Mouse (Mus musculus): Measurements from ENCODE around the gene Ces1e. TPM values are rescaled to one million over a fixed set of nuclear protein-coding genes. Genes with fewer than 3 reads are reported as not detected.

Gene Ces1e
- total and polyA plus RNA-seq, 2 experiments from 2014 or later = not detected

DNA sequence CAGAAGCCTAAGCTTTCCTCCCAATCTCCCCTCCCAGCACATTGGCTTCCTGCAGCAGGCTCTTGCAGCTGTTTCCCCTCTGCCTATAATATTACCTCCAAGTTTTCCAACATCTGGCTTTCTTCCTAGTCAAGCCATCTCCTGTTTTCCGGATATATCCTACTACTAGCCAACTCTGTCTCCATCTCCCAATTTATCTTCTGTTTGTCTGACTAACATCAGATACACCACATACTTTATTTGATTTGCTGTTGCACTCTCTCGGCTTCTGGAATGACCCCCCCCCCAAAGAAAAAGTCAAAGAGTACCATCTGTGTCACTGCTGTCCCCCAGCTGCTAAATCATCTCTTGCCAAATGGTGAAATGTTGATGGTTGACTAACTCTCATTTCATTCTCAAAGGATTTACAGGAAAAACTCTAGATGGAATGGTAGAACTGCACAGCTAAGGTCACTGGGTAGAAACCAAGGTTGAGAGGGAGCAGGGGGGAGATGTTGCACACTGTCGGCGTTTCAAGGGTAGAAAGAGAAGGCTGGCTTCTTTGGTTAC lies 48.8 kb downstream of the Ces1e start:
- TF ChIP-seq CTCF (IDR thresholded peaks at IDR 0.05; ENCODE audit: low read depth) = no peak
- DNase-seq (no peak), ATAC-seq (no peak)
- no peaks in the 10 kb centered on the region for H3K9me3 ChIP-seq (ENCODE audit: low read length)
- H3K4me1 ChIP-seq (ENCODE audit: insufficient read depth) = no peaks in the 10 kb centered on the region
- no peak overlapping the region for H3K4me2 ChIP-seq (ENCODE audit: low read depth)
- H3K27ac ChIP-seq (ENCODE audit: low read depth, low read length) = no peak overlapping the region
- H3K4me3 ChIP-seq (ENCODE audit: low read depth, low read length) = no peak overlapping the region
- no peaks in the 10 kb centered on the region for H3K36me3 ChIP-seq (ENCODE audit: insufficient read depth)
- WGBS = 94% methylated on average over 4 of the region's 4 CpGs
- H3K27me3 ChIP-seq (ENCODE audit: insufficient read depth, low read length) = no peaks in the 10 kb centered on the region
- no peak overlapping the region for H3K9ac ChIP-seq

DNA sequence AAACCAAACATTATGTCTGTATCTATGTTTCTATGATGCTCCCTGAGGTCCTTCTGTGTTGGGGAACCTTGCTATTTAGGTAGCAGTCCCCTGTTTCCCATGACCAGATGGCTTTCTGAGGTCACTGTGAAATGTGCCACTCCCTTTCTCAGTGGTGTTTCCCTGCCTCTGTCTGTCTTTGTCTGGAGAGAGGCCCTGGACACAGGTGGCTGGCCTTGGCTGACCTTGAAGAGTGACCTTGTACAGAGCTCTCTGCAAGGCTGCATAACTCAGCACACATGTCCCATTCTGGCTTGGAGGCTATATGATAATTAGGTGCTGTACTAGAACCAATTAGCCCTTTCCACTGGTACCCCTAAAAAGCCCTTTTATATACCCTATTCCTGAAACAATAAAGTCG lies 52.8 kb downstream of the Ces1e start:
- H3K4me1 ChIP-seq (ENCODE audit: insufficient read depth) = no peaks in the 10 kb centered on the region
- TF ChIP-seq CTCF (IDR thresholded peaks at IDR 0.05; ENCODE audit: low read depth) = no peak
- H3K36me3 ChIP-seq (ENCODE audit: insufficient read depth) = no peaks in the 10 kb centered on the region
- ATAC-seq = no peak
- WGBS = 32% methylated on average over 1 of the region's 1 CpGs
- no peak for DNase-seq
- no peak overlapping the region for H3K4me3 ChIP-seq (ENCODE audit: low read depth, low read length)
- no peaks in the 10 kb centered on the region for H3K9me3 ChIP-seq (ENCODE audit: low read length)
- H3K9ac ChIP-seq = no peak overlapping the region
- H3K27me3 ChIP-seq (ENCODE audit: insufficient read depth, low read length) = no peaks in the 10 kb centered on the region
- H3K4me2 ChIP-seq (ENCODE audit: low read depth) = no peak overlapping the region
- H3K27ac ChIP-seq (ENCODE audit: low read depth, low read length) = no peak overlapping the region

DNA sequence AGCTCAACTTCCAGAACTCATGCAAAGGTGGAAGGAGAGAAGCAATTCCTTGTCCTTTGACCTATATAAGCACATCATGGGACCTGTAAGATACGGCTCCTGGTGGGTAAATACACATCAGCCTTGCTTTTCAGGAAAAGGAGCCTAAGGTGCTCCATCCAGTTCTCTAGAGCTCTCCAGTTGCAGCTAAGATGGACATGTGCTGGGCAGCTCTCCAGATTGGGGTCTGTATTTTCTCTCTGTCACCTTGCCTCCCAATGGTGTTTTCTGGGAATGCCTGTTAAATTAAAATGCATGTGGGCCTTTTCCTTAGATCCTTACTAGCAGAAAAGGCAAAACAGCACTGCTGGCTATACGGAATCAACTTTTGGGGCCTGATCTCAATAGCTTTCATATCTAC lies 54.9 kb downstream of the Ces1e start:
- H3K27ac ChIP-seq (ENCODE audit: low read depth, low read length) = no peak overlapping the region
- DNase-seq (no peak), ATAC-seq (no peak)
- no peak for TF ChIP-seq CTCF (IDR thresholded peaks at IDR 0.05; ENCODE audit: low read depth)
- no peaks in the 10 kb centered on the region for H3K36me3 ChIP-seq (ENCODE audit: insufficient read depth)
- H3K4me3 ChIP-seq (ENCODE audit: low read depth, low read length) = no peak overlapping the region
- 88% methylated on average over 2 of the region's 2 CpGs for WGBS
- H3K9ac ChIP-seq = no peak overlapping the region
- H3K9me3 ChIP-seq (ENCODE audit: low read length) = no peaks in the 10 kb centered on the region
- no peaks in the 10 kb centered on the region for H3K27me3 ChIP-seq (ENCODE audit: insufficient read depth, low read length)
- no peaks in the 10 kb centered on the region for H3K4me1 ChIP-seq (ENCODE audit: insufficient read depth)
- H3K4me2 ChIP-seq (ENCODE audit: low read depth) = no peak overlapping the region

- H3K4me3 ChIP-seq (ENCODE audit: low read depth, low read length) = no peak overlapping the region
- TF ChIP-seq CTCF (IDR thresholded peaks at IDR 0.05; ENCODE audit: low read depth) = no peak
- no peaks in the 10 kb centered on the region for H3K4me1 ChIP-seq (ENCODE audit: insufficient read depth)
- 48% methylated on average over 1 of the region's 1 CpGs for WGBS
- H3K4me2 ChIP-seq (ENCODE audit: low read depth) = no peak overlapping the region
- H3K27me3 ChIP-seq (ENCODE audit: insufficient read depth, low read length) = no peaks in the 10 kb centered on the region
- no peak for ATAC-seq
- H3K27ac ChIP-seq (ENCODE audit: low read depth, low read length) = no peak overlapping the region
- no peaks in the 10 kb centered on the region for H3K9me3 ChIP-seq (ENCODE audit: low read length)
- no peak for DNase-seq
- H3K9ac ChIP-seq = no peak overlapping the region
- no peaks in the 10 kb centered on the region for H3K36me3 ChIP-seq (ENCODE audit: insufficient read depth)
These were observed 57.4 kb downstream of the Ces1e start for GRCm38 (mm10) chr8:93171846-93172590.

DNA sequence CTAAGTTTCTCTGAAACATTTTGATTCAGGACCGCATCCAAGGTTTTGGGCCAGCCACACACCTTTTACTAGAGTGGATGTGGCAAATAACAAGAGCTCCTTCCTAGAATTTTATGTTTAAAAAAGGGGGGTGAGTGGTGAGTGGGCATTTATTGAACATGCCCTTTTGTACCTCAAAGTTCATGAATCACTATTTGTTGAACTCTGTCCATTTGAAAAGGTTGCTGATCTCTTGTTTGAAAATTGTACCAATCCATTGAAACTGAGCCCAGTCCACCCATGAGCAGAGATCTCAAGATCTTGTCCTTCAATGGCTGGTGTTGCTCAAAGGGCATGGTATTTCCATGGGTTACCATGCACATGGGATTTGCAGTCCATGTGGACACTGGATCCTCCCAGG lies 66.1 kb downstream of the Ces1e start:
- Histone ChIP-seq H3K4me3 (ENCODE audit: low read depth, low read length) (no peak overlapping the region), H3K4me1 (ENCODE audit: insufficient read depth) (no peaks in the 10 kb centered on the region), H3K36me3 (ENCODE audit: insufficient read depth) (no peaks in the 10 kb centered on the region), H3K27me3 (ENCODE audit: insufficient read depth, low read length) (no peaks in the 10 kb centered on the region), H3K9ac (no peak overlapping the region), H3K9me3 (ENCODE audit: low read length) (no peaks in the 10 kb centered on the region), H3K27ac (ENCODE audit: low read depth, low read length) (no peak overlapping the region), H3K4me2 (ENCODE audit: low read depth) (no peak overlapping the region)
- ATAC-seq (no peak), DNase-seq (no peak)
- 97% methylated on average over 1 of the region's 1 CpGs for WGBS
- no peak for TF ChIP-seq CTCF (IDR thresholded peaks at IDR 0.05; ENCODE audit: low read depth)

- WGBS = 91% methylated on average over 1 of the region's 1 CpGs
- no peaks in the 10 kb centered on the region for H3K9me3 ChIP-seq (ENCODE audit: low read length)
- H3K4me2 ChIP-seq (ENCODE audit: low read depth) = no peak overlapping the region
- H3K36me3 ChIP-seq (ENCODE audit: insufficient read depth) = no peaks in the 10 kb centered on the region
- TF ChIP-seq CTCF (IDR thresholded peaks at IDR 0.05; ENCODE audit: low read depth) = no peak
- no peak overlapping the region for H3K9ac ChIP-seq
- H3K4me3 ChIP-seq (ENCODE audit: low read depth, low read length) = no peak overlapping the region
- H3K27me3 ChIP-seq (ENCODE audit: insufficient read depth, low read length) = no peaks in the 10 kb centered on the region
- H3K27ac ChIP-seq (ENCODE audit: low read depth, low read length) = no peak overlapping the region
- ATAC-seq (no peak), DNase-seq (no peak)
- H3K4me1 ChIP-seq (ENCODE audit: insufficient read depth) = no peaks in the 10 kb centered on the region
These were observed 78.0 kb downstream of the Ces1e start for GRCm38 (mm10) chr8:93151401-93151800.

Other genes starting within 250 kb of the Ces1e start
- gene Ces1a, start 181.4 kb downstream of the Ces1e start, total RNA-seq (2014; rRNA removed) = not detected in 2 replicates
- gene Ces1a, start 181.4 kb downstream of the Ces1e start, polyA plus RNA-seq (2015; fragmentation: Nextera tagmentation; extraction: Ambion mirVana) = not detected in 2 replicates
- not detected in 2 replicates for gene Ces1b, start 149.6 kb downstream of the Ces1e start, total RNA-seq (2014; rRNA removed)
- gene Ces1b, start 149.6 kb downstream of the Ces1e start, polyA plus RNA-seq (2015; fragmentation: Nextera tagmentation; extraction: Ambion mirVana) = not detected in 2 replicates
- gene Ces1c, start 98.3 kb downstream of the Ces1e start, total RNA-seq (2014; rRNA removed) = not detected in 2 replicates
- gene Ces1c, start 98.3 kb downstream of the Ces1e start, polyA plus RNA-seq (2015; fragmentation: Nextera tagmentation; extraction: Ambion mirVana) = not detected in 2 replicates
- 0.15 TPM in 1 of 2 replicates, not detected in the other for gene Ces1d, start 31.8 kb downstream of the Ces1e start, total RNA-seq (2014; rRNA removed)
- gene Ces1d, start 31.8 kb downstream of the Ces1e start, polyA plus RNA-seq (2015; fragmentation: Nextera tagmentation; extraction: Ambion mirVana) = 0.29 TPM in 1 of 2 replicates, not detected in the other
- gene Ces1f, start 50.1 kb upstream of the Ces1e start, total RNA-seq (2014; rRNA removed) = not detected in 2 replicates
- not detected in 2 replicates for gene Ces1f, start 50.1 kb upstream of the Ces1e start, polyA plus RNA-seq (2015; fragmentation: Nextera tagmentation; extraction: Ambion mirVana)
- not detected in 2 replicates for gene Ces1g, start 107.7 kb upstream of the Ces1e start, total RNA-seq (2014; rRNA removed)
- not detected in 2 replicates for gene Ces1g, start 107.7 kb upstream of the Ces1e start, polyA plus RNA-seq (2015; fragmentation: Nextera tagmentation; extraction: Ambion mirVana)
- gene Ces1h, start 150.1 kb upstream of the Ces1e start, total RNA-seq (2014; rRNA removed) = not detected in 2 replicates
- not detected in 2 replicates for gene Ces1h, start 150.1 kb upstream of the Ces1e start, polyA plus RNA-seq (2015; fragmentation: Nextera tagmentation; extraction: Ambion mirVana)